Mouse (Mus musculus): ENCODE data around the gene Polr3e.

GRCm38 (mm10) chr7:120900191-120900590, 17.4 kb upstream of the Polr3e start:
- no peak for TF ChIP-seq TCF12 (IDR thresholded peaks at IDR 0.05; ENCODE audit: low read depth, low read length)
- TF ChIP-seq CTCF (IDR thresholded peaks at IDR 0.05 in 2 of 3, conservative IDR thresholded peaks at IDR 0.05 in 1 of 3; ENCODE audit: control insufficient read depth in 1 of 3, insufficient read depth in 1 of 3, low read depth in 2 of 3, low read length in 3 of 3, poor library complexity in 1 of 3, severe bottlenecking in 1 of 3): no peak
- TF ChIP-seq CHD1 (IDR thresholded peaks at IDR 0.05; ENCODE audit: low read depth, low read length): no peak
- no peak for TF ChIP-seq USF1 (IDR thresholded peaks at IDR 0.05; ENCODE audit: low read depth, low read length)
- no peak for TF ChIP-seq MAFK (IDR thresholded peaks at IDR 0.05; ENCODE audit: borderline replicate concordance, low read depth, low read length)
- no peak for TF ChIP-seq MXI1 (IDR thresholded peaks at IDR 0.05; ENCODE audit: low read depth, low read length)
- no peak for TF ChIP-seq TBP (IDR thresholded peaks at IDR 0.05; ENCODE audit: low read depth, low read length)
- TF ChIP-seq EP300 (IDR thresholded peaks at IDR 0.05; ENCODE audit: low read depth in 1 of 2, low read length in 2 of 2): no peak
- TF ChIP-seq POLR2A (IDR thresholded peaks at IDR 0.05; ENCODE audit: control insufficient read depth in 1 of 2, insufficient read depth in 1 of 2, low read depth in 1 of 2, low read length in 2 of 2, poor library complexity in 1 of 2): no peak
- no peak for TF ChIP-seq UBTF (IDR thresholded peaks at IDR 0.05; ENCODE audit: borderline replicate concordance, insufficient read depth, low read depth, low read length)
- no peak for TF ChIP-seq CHD2 (IDR thresholded peaks at IDR 0.05; ENCODE audit: low read length)
- no peak for TF ChIP-seq TAL1 (IDR thresholded peaks at IDR 0.05; ENCODE audit: low read length)
- no peak for TF ChIP-seq GABPA (IDR thresholded peaks at IDR 0.05; ENCODE audit: low read depth, low read length)
- TF ChIP-seq HCFC1 (IDR thresholded peaks at IDR 0.05; ENCODE audit: low read depth, low read length): no peak

All from MEL (cell line).